Mouse (Mus musculus): ENCODE data around the gene Dnajb5. TPM values are rescaled to one million over a fixed set of nuclear protein-coding genes. Genes with fewer than 3 reads are reported as not detected.

Gene Dnajb5
- polyA plus RNA-seq, 1 experiment from 2014 or later, result 48.7 TPM

Other genes starting within 250 kb of the Dnajb5 start
- 0.27 and 0.41 TPM in 2 replicates for gene 4930578G10Rik, start 214.3 kb upstream of the Dnajb5 start, polyA plus RNA-seq (2015; fragmentation: Nextera tagmentation; extraction: Ambion mirVana)
- gene Ccl19, start 193.2 kb upstream of the Dnajb5 start, polyA plus RNA-seq (2015; fragmentation: Nextera tagmentation; extraction: Ambion mirVana), result 0.45 and 1.0 TPM in 2 replicates
- gene Ccl21a, start 175.8 kb upstream of the Dnajb5 start, polyA plus RNA-seq (2015; fragmentation: Nextera tagmentation; extraction: Ambion mirVana), result 1.1 and 29.5 TPM in 2 replicates
- gene Fam205a1, start 95.9 kb upstream of the Dnajb5 start, polyA plus RNA-seq (2015; fragmentation: Nextera tagmentation; extraction: Ambion mirVana), result 0.08 TPM in 1 of 2 replicates, not detected in the other
- 0.49 and 0.51 TPM in 2 replicates for gene Gm12394, start 93.0 kb upstream of the Dnajb5 start, polyA plus RNA-seq (2015; fragmentation: Nextera tagmentation; extraction: Ambion mirVana)
- gene Fam205c, start 75.6 kb upstream of the Dnajb5 start, polyA plus RNA-seq (2015; fragmentation: Nextera tagmentation; extraction: Ambion mirVana), result 1.4 and 2.6 TPM in 2 replicates
- 40.2 and 46.1 TPM in 2 replicates for gene Phf24, start 33.2 kb upstream of the Dnajb5 start, polyA plus RNA-seq (2015; fragmentation: Nextera tagmentation; extraction: Ambion mirVana)
- 0.31 and 0.50 TPM in 2 replicates for gene 1700022I11Rik, start 19.8 kb downstream of the Dnajb5 start, polyA plus RNA-seq (2015; fragmentation: Nextera tagmentation; extraction: Ambion mirVana)
- gene Vcp, start 50.7 kb downstream of the Dnajb5 start, polyA plus RNA-seq (2015; fragmentation: Nextera tagmentation; extraction: Ambion mirVana), result 477 and 496 TPM in 2 replicates
- 21.0 and 22.8 TPM in 2 replicates for gene Fancg, start 60.7 kb downstream of the Dnajb5 start, polyA plus RNA-seq (2015; fragmentation: Nextera tagmentation; extraction: Ambion mirVana)
- gene Pigo, start 76.0 kb downstream of the Dnajb5 start, polyA plus RNA-seq (2015; fragmentation: Nextera tagmentation; extraction: Ambion mirVana), result 27.8 and 30.8 TPM in 2 replicates
- gene Stoml2, start 81.9 kb downstream of the Dnajb5 start, polyA plus RNA-seq (2015; fragmentation: Nextera tagmentation; extraction: Ambion mirVana), result 231 and 240 TPM in 2 replicates
- gene Fam214b, start 96.4 kb downstream of the Dnajb5 start, polyA plus RNA-seq (2015; fragmentation: Nextera tagmentation; extraction: Ambion mirVana), result 27.5 and 28.5 TPM in 2 replicates
- gene Unc13b, start 109.1 kb downstream of the Dnajb5 start, polyA plus RNA-seq (2015; fragmentation: Nextera tagmentation; extraction: Ambion mirVana), result 11.1 and 12.3 TPM in 2 replicates

All from neural tube, embryonic 15.5 days (tissue).